Mouse (Mus musculus) 3T3-L1 (cell line): ENCODE measurements around the gene Sox15.
"Not testable (repeated sequence)": the region's sequence is repeated elsewhere in the genome, so short reads cannot be mapped to it uniquely, and the experiment has no call there.

Source experiments
- DNase-seq: peaks from one replicate; pipeline ENCODE4 v3.0.0-alpha.2; 2015; ENCODE audit warnings: low read depth, low spot score

The Sox15 gene

GRCm38 (mm10) chr11:69699595-69699994 is 44.5 kb downstream of the Sox15 start:
- DNase-seq: no peak

GRCm38 (mm10) chr11:69702886-69703285 is 47.8 kb downstream of the Sox15 start:
- not testable (repeated sequence) for DNase-seq

DNA sequence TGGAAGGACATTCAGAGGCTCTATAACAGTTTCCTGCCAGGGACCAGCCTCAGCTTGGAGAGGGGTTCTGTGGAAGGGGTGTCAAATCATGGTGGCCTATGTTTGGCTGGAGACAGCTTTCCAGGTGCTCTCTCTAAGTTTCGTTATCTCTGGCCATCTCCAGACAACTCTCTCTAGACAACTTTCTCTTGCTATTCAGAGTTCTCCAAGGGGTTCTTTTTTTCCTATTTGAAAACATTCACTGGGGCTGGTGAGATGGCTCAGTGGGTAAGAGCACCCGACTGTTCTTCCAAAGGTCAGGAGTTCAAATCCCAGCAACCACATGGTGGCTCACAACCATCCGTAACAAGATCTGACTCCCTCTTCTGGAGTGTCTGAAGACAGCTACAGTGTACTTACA is 48.3 kb downstream of the Sox15 start:
- not testable (repeated sequence) for DNase-seq

GRCm38 (mm10) chr11:69703814-69704612 is 48.9 kb downstream of the Sox15 start:
- DNase-seq: no peak

- DNase-seq: no peak
These were observed 49.5 kb downstream of the Sox15 start for GRCm38 (mm10) chr11:69704613-69705010.
